Mouse (Mus musculus) CD4-positive helper T cell, adult 2 months (primary cell): Measurements from ENCODE around the gene Atg9a.
A peak's percentile ranks its signal among the peaks of the same experiment; 100 is the strongest.
"Not testable (repeated sequence)": the region's sequence is repeated elsewhere in the genome, so short reads cannot be mapped to it uniquely, and the experiment has no call there.

Source experiments
- DNase-seq: peaks from one replicate; pipeline ENCODE4 v3.0.0-alpha.2; 2012; ENCODE audit warnings: low read depth, missing footprints, low spot score

Gene Atg9a

DNA sequence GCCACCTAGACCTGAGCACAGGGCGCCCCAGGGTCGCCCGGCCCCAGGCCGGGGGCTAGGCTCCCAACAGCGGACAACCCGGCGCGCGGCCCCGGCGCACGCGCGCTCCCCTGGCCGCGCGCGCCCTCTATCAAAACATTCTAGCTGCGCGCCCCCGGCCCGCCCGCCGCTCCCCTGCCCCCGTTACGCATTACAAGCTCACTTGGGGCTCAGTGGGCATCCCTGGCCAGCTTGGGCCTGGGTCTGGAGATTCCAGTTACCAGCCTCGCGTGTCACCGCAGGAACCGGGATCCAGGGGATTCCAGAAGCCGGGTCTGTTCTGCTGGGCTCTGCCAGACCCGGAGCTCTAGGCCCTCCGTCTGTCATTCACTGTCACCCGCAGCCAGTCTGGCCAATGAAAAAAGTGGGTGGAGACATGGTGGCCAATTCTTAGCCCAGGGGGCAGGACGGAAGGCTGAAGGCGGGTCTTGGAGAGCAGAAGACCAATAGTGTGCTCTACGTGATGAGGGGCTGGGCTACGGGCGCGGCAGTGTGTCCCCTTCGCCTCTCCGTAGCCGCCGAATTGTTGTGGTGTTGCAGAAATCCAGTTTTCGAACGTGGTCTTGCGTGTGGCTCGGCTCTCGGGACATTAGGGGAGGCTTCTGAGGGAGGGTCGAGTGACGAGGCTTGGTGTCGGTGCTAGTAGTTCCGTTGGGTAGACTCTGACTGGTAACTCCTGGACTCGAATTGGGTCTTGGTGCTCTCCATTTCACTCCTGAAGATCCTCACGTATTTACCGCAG, at the start of gene Atg9a, which contains the start of gene Ankzf1:
Gene Atg9a (minus strand): TSS at position 575 of the 781 bp plus-strand sequence.
Gene Ankzf1 (plus strand): TSS at position 530 of the 781 bp plus-strand sequence.
- DNase-seq: peak; percentile 98

DNA sequence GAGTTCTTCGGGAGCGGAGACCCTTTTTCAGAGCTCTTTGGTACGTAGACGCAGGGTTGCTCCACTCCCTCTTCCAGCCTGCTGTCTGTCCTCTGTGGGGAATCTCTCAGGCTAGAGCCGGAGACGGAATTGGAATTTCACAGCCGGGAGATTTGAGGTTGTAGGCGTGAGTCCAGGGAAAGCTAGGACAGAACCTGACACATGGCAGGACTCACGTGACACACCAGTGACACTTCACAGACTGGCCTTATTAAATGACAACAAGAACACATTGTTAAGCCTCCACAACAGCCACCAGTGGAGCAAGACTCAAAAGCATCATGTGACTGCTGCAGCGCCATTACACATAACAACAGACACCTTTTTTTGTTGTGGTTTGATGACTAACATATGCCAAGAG, 47.6 kb upstream of the Atg9a start:
- DNase-seq: no peak

- peak; percentile 89 for DNase-seq
Measured at GRCm38 (mm10) chr1:75236117-75237050, 44.4 kb upstream of the Atg9a start, which contains the start of gene Dnajb2. TSS of gene Dnajb2 (plus strand) at chr1:75236406.

- DNase-seq: peak; percentile 83
Measured at GRCm38 (mm10) chr1:75234606-75235005, 42.6 kb upstream of the Atg9a start.

DNA sequence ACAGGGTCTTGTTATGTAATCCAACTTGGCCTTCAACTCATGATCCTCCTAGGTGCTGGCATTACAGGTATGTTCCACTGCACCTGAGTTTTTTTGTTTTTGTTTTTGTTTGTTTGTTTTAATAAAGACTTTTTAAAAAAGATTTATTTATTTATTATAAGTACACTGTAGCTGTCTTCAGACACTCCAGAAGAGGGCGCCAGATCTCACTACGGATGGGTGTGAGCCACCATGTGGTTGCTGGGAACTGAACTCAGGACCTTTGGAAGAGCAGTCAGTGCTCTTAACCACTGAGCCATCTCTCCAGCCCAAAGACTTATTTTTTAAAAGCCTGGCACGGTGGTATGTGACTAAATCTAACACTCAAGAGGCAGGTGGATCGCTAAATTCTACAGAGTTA, 40.5 kb upstream of the Atg9a start:
- DNase-seq: not testable (repeated sequence)

- no peak for DNase-seq
Measured at GRCm38 (mm10) chr1:75231664-75232152, 39.7 kb upstream of the Atg9a start, which contains the start of gene A630095N17Rik. TSS of gene A630095N17Rik (minus strand) at chr1:75232102.

DNA sequence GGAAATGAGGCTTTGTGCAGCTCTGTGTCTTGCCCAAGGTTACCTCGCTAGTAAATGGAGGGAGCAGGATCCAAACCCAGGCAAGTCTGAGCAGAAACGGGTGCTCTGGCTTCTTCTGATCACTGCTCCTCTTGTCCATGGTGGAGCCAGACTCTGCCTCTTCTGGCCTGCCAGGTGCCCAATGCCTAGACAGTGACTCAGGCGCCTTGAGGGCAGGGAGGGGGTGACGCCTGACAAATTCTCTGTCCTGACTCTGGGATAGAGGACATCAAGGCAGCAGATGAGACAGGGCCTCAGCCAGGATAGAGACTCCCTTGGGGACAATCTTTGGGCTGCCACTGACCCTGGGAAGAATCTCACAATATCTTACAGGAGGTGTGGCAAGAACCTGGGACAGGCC, 39.2 kb upstream of the Atg9a start:
- no peak for DNase-seq

DNA sequence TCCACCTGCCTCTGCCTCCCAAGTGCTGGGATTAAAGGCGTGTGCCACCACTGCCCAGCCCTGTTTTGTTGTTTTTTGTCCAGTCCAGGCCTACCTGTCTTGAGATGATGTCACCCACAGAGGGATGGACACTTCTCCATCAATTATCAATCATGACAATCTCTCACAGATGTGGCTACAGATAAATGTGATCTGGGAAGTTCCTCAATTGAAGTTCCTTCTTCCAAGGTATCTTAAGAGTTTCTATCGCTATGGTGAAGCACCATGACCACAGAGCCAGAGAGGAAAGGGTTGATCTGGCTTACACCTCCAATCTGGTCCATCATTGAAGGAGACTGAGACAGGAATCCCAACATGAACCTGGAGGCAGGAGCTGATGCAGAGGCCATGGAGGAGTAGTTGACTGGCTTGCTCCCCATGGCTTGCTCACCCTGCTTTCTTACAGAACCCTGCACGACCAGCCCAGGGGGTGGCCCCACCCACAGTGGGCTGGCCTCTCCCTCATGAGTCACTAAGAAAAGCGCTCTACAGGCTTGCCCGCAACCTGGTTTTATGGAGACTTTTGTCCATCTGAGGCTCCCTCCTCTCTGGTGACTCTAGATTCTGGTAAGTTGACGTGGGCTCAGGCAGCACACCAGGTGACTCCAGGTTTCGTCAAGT, 38.5 kb upstream of the Atg9a start:
- no peak for DNase-seq

DNA sequence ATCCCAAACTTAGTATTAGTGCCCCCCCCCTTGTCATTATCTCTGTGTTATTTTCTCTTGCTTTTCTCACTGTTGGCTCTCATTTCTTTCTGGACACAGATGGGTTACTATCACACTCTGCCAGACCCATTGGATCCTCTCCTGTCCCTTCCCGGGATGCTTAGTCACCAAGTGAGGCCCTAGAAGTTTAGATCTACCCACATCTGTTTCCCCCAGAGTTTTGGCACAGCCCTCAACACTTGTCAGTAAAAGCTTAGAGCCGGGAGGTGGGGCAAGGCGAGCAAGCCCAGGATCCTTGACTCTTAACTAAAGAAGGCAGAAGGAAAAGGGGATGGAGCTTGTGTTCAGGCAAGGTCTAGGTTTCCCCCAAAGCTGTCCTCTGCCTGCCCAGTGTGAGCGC, 37.2 kb upstream of the Atg9a start:
- no peak for DNase-seq

- DNase-seq: no peak
Measured at GRCm38 (mm10) chr1:75227653-75228052, 35.7 kb upstream of the Atg9a start.

GRCm38 (mm10) chr1:75226138-75226537, 34.1 kb upstream of the Atg9a start:
- no peak for DNase-seq

GRCm38 (mm10) chr1:75225473-75225872, 33.5 kb upstream of the Atg9a start:
- DNase-seq: peak; percentile 44

GRCm38 (mm10) chr1:75223532-75223931, 31.5 kb upstream of the Atg9a start:
- DNase-seq: peak; percentile 27

DNA sequence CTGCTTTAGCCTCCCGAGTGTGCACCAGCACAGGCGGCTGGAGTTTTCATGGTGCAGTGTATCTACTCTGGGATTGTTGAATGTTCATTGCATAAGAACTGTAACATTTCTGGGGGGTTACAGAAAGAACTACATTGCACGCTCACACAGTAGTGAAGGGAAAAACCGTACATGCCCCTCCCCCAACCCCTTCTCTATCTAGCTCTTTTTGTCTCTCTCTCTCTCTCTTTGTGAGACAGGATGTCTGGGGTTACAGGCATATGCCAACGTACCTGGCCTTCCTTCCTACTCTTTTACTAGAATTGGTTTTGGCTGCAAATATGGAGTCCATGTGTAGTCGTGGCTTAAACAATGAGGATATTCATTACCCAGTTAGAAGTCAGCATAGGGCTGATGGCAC, 30.9 kb upstream of the Atg9a start:
- peak; percentile 55 for DNase-seq

- DNase-seq: no peak
Measured at GRCm38 (mm10) chr1:75221538-75221937, 29.5 kb upstream of the Atg9a start.

- DNase-seq: no peak
Measured at GRCm38 (mm10) chr1:75219531-75219930, 27.5 kb upstream of the Atg9a start, which contains the start of gene Tuba4a. TSS of gene Tuba4a (minus strand) at chr1:75219865.

GRCm38 (mm10) chr1:75219078-75219477, 27.1 kb upstream of the Atg9a start:
- DNase-seq: peak; percentile 97

GRCm38 (mm10) chr1:75218227-75219001, 26.4 kb upstream of the Atg9a start:
- peak; percentile 73 for DNase-seq

GRCm38 (mm10) chr1:75217893-75218226, 25.9 kb upstream of the Atg9a start:
- no peak for DNase-seq

DNA sequence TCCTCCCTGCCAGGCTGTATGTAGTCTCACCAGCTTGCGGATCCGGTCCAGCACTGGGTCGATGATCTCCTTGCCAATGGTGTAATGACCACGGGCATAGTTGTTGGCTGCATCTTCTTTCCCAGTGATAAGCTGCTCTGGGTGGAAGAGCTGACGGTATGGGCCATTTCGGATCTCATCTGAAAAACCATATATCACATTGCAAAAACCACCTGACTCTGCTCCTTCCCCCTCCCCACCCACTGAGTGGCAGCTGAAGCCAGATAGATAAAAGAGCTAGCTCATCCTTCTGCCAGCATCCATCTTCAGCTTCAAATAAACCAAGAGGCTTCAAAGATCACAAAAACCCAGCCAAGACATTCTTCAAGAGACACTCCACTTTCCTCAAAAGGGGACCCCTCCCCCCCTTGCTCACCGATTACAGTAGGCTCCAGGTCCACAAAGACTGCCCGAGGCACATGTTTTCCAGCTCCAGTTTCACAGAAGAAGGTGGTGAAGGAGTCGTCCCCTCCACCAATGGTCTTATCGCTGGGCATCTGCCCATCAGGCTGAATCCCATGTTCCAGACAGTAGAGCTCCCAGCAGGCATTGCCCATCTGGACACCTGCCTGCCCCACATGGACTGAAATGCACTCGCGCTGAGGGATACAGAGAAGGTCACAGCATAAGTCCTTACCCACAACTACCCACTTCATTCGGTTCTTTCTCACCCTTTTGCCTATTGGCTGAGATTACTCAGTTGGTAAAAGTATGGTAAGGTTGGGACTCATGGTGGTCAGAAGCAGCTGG, 25.0 kb upstream of the Atg9a start:
- peak; percentile 41 for DNase-seq
